Mouse (Mus musculus) adrenal gland, adult 2 months (tissue): ENCODE results near the gene Pcna. TPM values are rescaled to one million over a fixed set of nuclear protein-coding genes. Genes with fewer than 3 reads are reported as not detected.

Experiments
- DNase-seq: peaks from one replicate; pipeline ENCODE4 v3.0.0; 2021
- polyA plus RNA-seq: library from polyadenylated mRNA; depleted of rRNA; stranded (reverse); fragments of >200 nt; gene quantifications from 2 replicates; pipeline ENCODE4 v1.2.3, GENCODE M21; 2012; rRNA removed
- total RNA-seq, 2 experiments: library from RNA; stranded (reverse); gene quantifications; 2 replicates each; pipeline ENCODE4 v1.2.3; 2021

Gene Pcna
- total and polyA plus RNA-seq, 3 experiments = 62.0 to 83.4 (median 64.7) TPM

DNA sequence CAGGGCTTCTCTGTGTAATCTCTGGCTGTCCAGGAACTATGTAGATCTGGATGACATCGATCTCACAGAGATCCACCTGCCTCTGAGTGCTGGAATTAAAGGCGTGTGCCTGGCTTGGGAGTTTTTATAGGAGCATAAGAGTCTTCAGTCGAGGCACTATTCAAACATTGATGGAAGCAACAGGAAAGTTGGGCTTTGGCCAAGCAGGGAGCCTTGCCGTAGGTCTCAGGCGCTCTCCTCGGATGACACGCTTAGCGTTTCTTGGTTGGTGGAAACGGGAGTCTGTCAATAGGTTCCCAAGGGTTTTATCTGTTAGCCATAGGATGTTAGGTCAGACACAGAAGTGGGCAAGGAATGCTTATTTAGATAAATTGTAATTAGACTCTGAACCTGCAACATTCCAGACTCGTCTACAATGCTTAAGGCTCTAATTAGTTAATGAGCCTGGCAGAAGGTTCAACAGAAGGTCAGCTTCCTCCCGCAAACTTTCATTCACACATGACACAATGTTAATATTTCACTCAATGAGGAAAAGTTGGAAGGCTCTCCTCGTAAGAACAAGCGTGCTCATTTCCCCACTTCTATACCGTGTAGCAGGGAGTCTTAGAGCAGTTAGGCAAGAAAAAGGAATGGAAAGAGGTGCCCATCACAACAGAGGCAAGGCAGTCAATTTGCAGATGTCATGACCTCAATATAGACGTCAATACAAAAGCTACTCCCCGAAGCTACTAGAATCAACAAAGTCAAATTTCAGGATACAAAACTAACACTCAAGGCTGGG lies 18.9 kb downstream of the Pcna start:
- no peak for DNase-seq

GRCm38 (mm10) chr2:132232413-132232945 lies 20.6 kb downstream of the Pcna start:
- DNase-seq = no peak

- no peak for DNase-seq
Observed at GRCm38 (mm10) chr2:132224359-132224758, 28.8 kb downstream of the Pcna start.

DNA sequence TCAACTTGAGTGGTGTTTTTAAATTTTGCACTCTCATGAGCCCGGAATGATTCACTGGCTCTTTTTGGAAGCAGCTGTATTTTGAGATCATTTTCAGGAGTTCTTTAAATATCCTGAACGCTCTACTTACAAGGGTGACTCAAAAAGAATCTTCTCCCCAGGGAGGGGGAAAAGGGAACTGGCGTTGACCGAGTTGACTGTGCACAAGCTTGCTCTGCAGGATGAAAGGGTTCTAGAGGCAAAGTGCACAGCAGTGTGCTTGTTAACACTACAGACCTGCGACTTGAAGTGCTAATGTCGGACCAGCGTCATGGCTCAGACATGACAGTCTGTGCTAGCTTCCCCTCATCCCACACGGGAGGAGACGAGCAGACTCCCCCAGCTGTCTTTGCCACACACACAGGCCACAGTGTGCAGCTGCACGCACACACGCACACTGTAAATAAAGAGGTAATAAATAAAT lies 31.5 kb downstream of the Pcna start:
- peak; percentile 48 for DNase-seq

- DNase-seq = peak; percentile 92
Observed at GRCm38 (mm10) chr2:132211995-132212656, 41.0 kb downstream of the Pcna start.

DNA sequence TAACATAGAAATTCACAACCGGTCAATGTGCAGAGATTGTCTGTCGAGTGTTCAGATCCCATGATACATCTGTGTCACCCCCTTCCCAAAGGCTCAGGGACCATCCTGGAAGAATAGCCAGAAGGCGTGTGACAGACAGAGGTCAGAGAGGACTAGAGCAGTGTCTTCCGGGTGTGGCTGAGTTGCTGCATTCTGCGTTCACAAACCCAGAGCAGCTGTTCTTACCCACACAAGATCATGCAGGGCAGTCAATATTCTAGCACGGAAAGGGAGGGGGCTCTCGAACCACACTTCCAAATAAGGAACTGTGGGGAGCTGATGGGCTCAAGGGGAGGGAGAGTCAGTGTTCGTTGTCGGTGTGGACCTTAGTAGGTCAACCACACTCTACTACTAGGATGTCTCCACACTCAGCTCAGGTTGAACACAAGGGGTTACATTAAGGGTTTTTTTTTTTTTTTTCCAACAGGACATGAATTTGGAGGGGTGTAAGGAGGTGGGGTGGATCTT lies 42.3 kb downstream of the Pcna start:
- no peak for DNase-seq

- DNase-seq = peak; percentile 79
Observed at GRCm38 (mm10) chr2:132208246-132208881, 44.8 kb downstream of the Pcna start.

- peak; percentile 73 for DNase-seq
Observed at GRCm38 (mm10) chr2:132206316-132206881, 46.7 kb downstream of the Pcna start.

DNA sequence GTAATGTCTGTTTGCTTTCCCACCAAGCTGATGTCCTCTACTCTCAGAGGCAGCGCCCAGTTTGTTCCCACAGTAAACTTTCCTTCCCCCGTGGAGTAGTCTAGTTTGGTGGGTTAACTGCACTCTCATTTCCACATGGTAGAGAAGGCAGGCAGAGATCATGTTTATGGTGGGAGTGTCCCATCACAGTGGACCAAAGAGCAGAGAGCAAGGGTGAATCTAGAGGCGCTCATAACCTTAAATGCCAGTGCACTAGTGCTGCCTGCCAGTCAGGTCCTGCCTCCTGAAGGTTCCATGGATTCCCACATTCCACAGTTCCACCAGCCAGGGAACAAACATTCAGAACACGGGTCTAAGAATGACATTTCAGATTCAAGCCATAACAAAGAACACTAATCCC lies 47.6 kb downstream of the Pcna start:
- DNase-seq = no peak

DNA sequence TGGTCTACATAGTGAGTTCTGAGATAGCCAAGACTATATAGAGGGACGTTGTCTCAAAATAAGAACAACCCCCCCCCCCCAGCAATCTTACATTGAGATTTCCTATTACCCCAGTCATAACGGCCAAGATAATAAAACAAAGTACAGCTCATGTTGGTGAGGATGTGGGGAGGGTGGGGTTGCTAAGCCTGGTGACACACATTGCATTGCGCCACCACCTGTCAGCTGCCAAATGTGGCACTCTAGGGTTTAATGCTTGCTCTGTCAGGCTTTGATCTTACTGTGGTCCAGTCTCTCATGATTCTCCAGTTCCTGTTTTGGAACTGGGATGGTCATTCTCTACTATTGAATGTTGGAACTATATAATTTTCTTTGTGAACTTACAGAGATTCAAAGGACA lies 49.3 kb downstream of the Pcna start:
- peak; percentile 72 for DNase-seq

- no peak for DNase-seq
Observed at GRCm38 (mm10) chr2:132203186-132203585, 49.9 kb downstream of the Pcna start.

Other genes starting within 250 kb of the Pcna start
- gene Rassf2, start 223.1 kb downstream of the Pcna start, total RNA-seq = 10 to 100 TPM; 10.4 to 11.7 TPM
- gene Rassf2, start 223.1 kb downstream of the Pcna start, polyA plus RNA-seq = 10.5 and 12.3 TPM in 2 replicates
- gene Slc23a2, start 108.2 kb downstream of the Pcna start, total RNA-seq = 100 to 1,000 TPM in 1 of 2 experiments, 10 to 100 TPM in 1; 80.6 to 206 TPM
- gene Slc23a2, start 108.2 kb downstream of the Pcna start, polyA plus RNA-seq = 45.5 and 59.7 TPM in 2 replicates
- gene Tmem230, start 5.5 kb downstream of the Pcna start, total RNA-seq = 10 to 100 TPM; 38.9 to 46.1 TPM
- 153 and 204 TPM in 2 replicates for gene Tmem230, start 5.5 kb downstream of the Pcna start, polyA plus RNA-seq
- gene Cds2, start 9.8 kb upstream of the Pcna start, total RNA-seq = 10 to 100 TPM; 77.4 to 80.9 TPM
- 44.0 and 48.9 TPM in 2 replicates for gene Cds2, start 9.8 kb upstream of the Pcna start, polyA plus RNA-seq
- under 1 TPM in 1 of 2 experiments, not detected in 1; 0.09 TPM for gene Prokr2, start 132.1 kb upstream of the Pcna start, total RNA-seq
- not detected in 2 replicates for gene Prokr2, start 132.1 kb upstream of the Pcna start, polyA plus RNA-seq